Mouse (Mus musculus) urinary bladder, postnatal 25 days (tissue): ENCODE measurements at regions not wholly inside any gene's neighbourhood (a gene's known extent, or its start where the extent isn't known, plus 50 kb on each side); places are given as distances from the start of the nearest gene placed in this dataset.
A peak's percentile ranks its signal among the peaks of the same experiment; 100 is the strongest.
"Not testable (repeated sequence)": the region's sequence is repeated elsewhere in the genome, so short reads cannot be mapped to it uniquely, and the experiment has no call there.

Source experiments
- DNase-seq: peaks from one replicate; pipeline ENCODE4 v3.0.0; 2022; ENCODE audit warnings: low spot score

- DNase-seq: no peak
Measured at GRCm38 (mm10) chr13:52096506-52096905, 250.0 kb downstream of the Gadd45g start.

GRCm38 (mm10) chr13:52105989-52106642 lies 259.6 kb downstream of the Gadd45g start:
- no peak for DNase-seq

GRCm38 (mm10) chr13:52108349-52108921 lies 262.0 kb downstream of the Gadd45g start:
- DNase-seq: no peak

GRCm38 (mm10) chr13:52109039-52109759 lies 262.7 kb downstream of the Gadd45g start:
- peak; percentile 39 for DNase-seq

DNA sequence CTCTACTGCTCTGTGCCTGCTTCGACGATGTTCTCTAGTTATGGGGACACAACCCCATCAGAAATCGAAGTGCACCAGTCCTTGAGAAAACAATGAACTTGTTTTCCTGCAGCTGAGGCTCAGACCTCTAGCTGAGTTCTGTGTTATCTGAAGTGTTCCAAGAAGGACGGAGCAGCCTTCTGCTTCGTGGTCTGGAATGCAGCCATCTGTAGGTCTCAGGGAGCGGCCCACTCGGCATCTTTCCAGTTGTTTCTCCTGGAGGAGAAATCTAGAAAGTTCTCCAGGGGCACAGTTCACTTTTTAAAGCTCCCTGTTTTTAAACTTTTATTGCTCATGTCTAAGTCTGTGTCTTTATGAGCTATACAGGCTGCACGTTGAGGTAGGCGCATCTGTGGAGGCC lies 264.3 kb downstream of the Gadd45g start:
- no peak for DNase-seq

GRCm38 (mm10) chr13:52113549-52113948 lies 267.1 kb downstream of the Gadd45g start:
- no peak for DNase-seq

DNA sequence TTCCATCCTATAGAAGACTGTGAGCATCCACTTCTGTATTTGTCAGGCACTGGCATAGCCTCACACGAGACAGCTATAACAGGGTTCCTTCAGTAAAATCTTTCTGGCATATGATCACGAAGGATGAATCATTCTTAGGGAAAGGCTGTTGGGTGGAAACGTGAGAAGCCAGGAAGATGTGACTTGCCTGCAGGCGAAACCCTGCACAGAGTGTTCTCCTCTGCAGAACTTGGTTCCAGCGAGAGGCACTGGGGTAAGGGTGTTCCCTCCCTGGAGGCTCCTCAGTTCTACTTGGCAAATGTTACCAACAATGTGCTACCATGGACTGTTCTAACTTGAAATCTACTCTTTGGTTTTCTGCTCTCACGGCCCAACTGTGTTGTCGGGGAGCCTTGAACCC lies 268.0 kb downstream of the Gadd45g start:
- DNase-seq: no peak

- DNase-seq: no peak
Measured at GRCm38 (mm10) chr13:52114962-52115361, 268.5 kb downstream of the Gadd45g start.

- no peak for DNase-seq
Measured at GRCm38 (mm10) chr13:52116241-52116640, 269.8 kb downstream of the Gadd45g start.

GRCm38 (mm10) chr13:52116756-52117155 lies 270.3 kb downstream of the Gadd45g start:
- DNase-seq: no peak

DNA sequence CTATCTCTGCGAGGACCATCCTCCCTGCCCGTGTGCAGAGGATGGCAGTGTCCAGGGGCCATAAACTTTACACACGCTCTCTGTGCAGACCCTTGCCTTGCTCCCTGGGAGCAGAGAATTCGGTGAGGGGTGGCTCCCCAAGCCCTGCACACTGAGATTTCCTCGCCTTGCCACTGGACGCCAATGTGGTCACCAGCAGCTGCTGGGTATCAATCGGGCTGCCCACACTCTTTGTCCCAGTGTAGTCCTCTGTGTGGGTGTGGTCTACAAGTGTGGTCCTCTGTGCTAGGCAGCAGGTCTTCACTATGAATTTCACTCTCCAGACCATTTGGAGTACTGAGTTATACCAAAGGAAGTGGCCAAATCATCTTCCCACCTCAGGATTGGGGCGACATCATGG lies 274.3 kb downstream of the Gadd45g start:
- no peak for DNase-seq

DNA sequence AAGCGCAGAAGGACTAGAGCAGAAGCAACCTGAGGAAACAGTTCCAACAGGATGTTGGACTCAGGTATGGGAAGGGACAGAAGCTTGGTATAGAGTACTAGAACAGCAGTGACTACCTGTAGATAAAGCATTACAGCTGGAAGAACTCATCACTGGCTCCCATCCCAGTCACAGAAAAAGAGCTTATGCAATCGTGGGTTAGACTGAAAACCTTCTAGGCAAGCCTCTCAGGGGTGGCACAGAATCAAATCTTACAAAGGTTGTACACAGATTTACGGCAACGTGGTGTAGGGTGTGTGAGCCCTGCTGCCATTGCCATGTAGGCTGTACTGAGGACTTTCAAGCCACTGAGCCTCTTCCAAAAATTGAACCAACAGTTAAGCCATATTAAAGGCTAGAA lies 278.6 kb downstream of the Gadd45g start:
- no peak for DNase-seq

DNA sequence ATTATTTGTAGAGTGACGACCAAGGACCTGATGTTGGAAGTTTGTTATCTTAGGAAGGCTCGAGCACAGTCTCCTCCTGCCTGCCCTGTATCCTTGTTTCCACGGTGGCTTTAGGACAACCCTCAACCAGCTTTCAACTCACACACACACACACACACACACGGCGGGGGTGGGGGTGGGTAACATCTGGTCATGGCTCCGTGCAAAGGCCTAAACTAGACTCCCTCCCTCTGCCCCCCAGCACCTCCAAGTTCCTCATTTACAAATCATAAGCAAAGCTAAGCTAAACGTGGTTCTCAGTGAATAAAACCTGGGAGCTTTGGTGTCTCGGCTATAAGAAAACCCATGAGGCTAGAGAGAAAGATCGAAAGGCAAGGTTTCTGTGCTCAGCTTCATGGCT lies 281.3 kb downstream of the Gadd45g start:
- DNase-seq: no peak

- DNase-seq: no peak
Measured at GRCm38 (mm10) chr13:52129466-52129865, 283.0 kb downstream of the Gadd45g start.

GRCm38 (mm10) chr13:52133202-52133601 lies 286.7 kb downstream of the Gadd45g start:
- no peak for DNase-seq

GRCm38 (mm10) chr13:52138331-52138945 lies 292.0 kb downstream of the Gadd45g start:
- no peak for DNase-seq

- no peak for DNase-seq
Measured at GRCm38 (mm10) chr13:52139140-52139809, 292.8 kb downstream of the Gadd45g start.

GRCm38 (mm10) chr13:52140221-52140620 lies 293.7 kb downstream of the Gadd45g start:
- DNase-seq: no peak

DNA sequence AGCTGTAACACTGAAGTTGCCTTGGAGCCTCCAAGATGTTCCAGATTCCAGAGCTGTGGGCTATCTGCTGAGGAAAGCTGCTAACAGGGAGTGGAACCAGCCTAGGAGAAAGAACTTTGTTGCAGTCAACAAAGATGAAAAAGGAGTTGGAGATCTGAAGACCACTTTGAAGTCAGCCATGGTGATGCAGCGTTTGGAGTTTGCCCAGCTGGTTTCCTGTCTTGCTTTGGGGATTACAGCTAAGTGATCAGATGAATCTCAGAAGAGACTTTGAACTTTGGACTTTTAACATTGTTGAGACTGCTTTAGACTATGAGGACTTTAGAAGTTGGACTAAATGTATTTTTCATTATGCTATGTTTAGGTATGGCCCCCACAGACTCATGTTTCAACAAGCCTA lies 297.6 kb downstream of the Gadd45g start:
- not testable (repeated sequence) for DNase-seq

- DNase-seq: no peak
Measured at GRCm38 (mm10) chr13:52145926-52146325, 299.4 kb downstream of the Gadd45g start.

- no peak for DNase-seq
Measured at GRCm38 (mm10) chr13:52150281-52150680, 303.8 kb downstream of the Gadd45g start.

DNA sequence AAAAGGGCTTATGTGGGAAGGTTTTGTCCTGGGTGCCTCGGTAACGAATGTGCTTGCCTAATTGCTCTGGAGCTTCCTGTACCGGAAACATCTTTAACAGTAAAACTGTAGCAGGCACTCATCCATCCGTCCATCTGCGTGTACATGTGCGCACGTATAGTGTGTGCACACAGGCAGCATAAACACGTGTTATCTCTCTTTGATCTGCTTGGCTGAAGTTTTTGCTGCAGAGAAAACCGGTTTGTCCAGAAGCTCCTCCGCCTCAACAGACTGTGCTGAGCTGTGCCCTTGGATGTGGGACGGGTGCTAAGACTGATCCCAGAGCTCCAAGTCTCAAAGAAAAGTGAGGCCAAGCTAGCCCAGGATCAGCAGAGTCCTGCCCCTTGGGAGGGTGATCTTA lies 305.3 kb downstream of the Gadd45g start:
- DNase-seq: peak; percentile 10
